Mouse (Mus musculus): ENCODE results near the gene Lpp. TPM values are rescaled to one million over a fixed set of nuclear protein-coding genes. Genes with fewer than 3 reads are reported as not detected.

Lpp gene
- total and polyA plus RNA-seq, 2 experiments from 2014 or later = 8.4 to 13.1 TPM

DNA sequence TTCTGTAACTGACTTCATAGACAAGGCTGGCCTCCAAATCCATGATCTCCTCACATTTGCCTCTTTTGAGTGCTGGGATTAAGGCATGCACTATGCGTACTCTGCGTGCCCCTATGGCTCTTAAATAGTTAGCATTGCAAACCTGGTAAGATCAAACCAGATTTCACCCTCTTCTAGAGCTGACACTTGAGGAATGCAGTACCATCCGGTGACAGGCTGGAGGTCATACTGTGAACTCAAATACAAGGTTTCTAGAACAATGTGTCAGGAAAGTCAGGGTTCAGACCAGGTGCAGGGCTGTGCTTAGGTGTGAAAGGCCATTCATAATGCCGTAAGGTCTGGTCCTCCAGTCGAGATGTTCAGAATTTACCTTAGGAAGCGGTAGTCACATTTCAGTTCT lies 18.0 kb downstream of the Lpp start:
- H3K4me2 ChIP-seq (ENCODE audit: low read depth, low read length) = no peak overlapping the region
- DNase-seq (ENCODE audit: low spot score) = no peak
- peaks cover 4% of the 10 kb centered on the region; the same call in 1 of the 2 replicates for H3K9me3 ChIP-seq (ENCODE audit: low read length)
- H3K27me3 ChIP-seq (ENCODE audit: insufficient read depth, low read length) = no peaks in the 10 kb centered on the region
- TF ChIP-seq CTCF (IDR thresholded peaks at IDR 0.05; ENCODE audit: low read depth) = no peak
- no peak for ATAC-seq
- no peaks in the 10 kb centered on the region for H3K4me1 ChIP-seq (ENCODE audit: insufficient read depth, low read length)
- no peak overlapping the region for H3K9ac ChIP-seq (replicated peaks; ENCODE audit: low read length)
- no peak overlapping the region for H3K4me3 ChIP-seq (ENCODE audit: low read length)
- no peak overlapping the region for H3K27ac ChIP-seq
- no peaks in the 10 kb centered on the region for H3K36me3 ChIP-seq (ENCODE audit: insufficient read depth, low read length)
- 92% methylated on average over 6 of the region's 6 CpGs for WGBS

- ATAC-seq (no peak), DNase-seq (ENCODE audit: low spot score) (no peak)
- no peak overlapping the region for H3K27ac ChIP-seq
- 84% methylated on average over 5 of the region's 5 CpGs for WGBS
- H3K4me1 ChIP-seq (ENCODE audit: insufficient read depth, low read length) = no peaks in the 10 kb centered on the region
- TF ChIP-seq CTCF (IDR thresholded peaks at IDR 0.05; ENCODE audit: low read depth) = no peak
- H3K36me3 ChIP-seq (ENCODE audit: insufficient read depth, low read length) = no peaks in the 10 kb centered on the region
- no peak overlapping the region for H3K4me2 ChIP-seq (ENCODE audit: low read depth, low read length)
- no peak overlapping the region for H3K4me3 ChIP-seq (ENCODE audit: low read length)
- H3K9ac ChIP-seq (replicated peaks; ENCODE audit: low read length) = no peak overlapping the region
- no peaks in the 10 kb centered on the region for H3K27me3 ChIP-seq (ENCODE audit: insufficient read depth, low read length)
- H3K9me3 ChIP-seq (ENCODE audit: low read length) = no peaks in the 10 kb centered on the region
Measured at GRCm38 (mm10) chr16:24412193-24412592, 18.9 kb downstream of the Lpp start.

- Histone ChIP-seq H3K27ac (no peak overlapping the region), H3K4me2 (ENCODE audit: low read depth, low read length) (no peak overlapping the region), H3K4me3 (ENCODE audit: low read length) (no peak overlapping the region), H3K9me3 (ENCODE audit: low read length) (no peaks in the 10 kb centered on the region), H3K36me3 (ENCODE audit: insufficient read depth, low read length) (no peaks in the 10 kb centered on the region), H3K9ac (replicated peaks; ENCODE audit: low read length) (no peak overlapping the region), H3K4me1 (ENCODE audit: insufficient read depth, low read length) (no peaks in the 10 kb centered on the region), H3K27me3 (ENCODE audit: insufficient read depth, low read length) (no peaks in the 10 kb centered on the region)
- WGBS = 53% methylated on average over 4 of the region's 4 CpGs
- no peak for TF ChIP-seq CTCF (IDR thresholded peaks at IDR 0.05; ENCODE audit: low read depth)
- no peak for ATAC-seq
- no peak for DNase-seq (ENCODE audit: low spot score)
Measured at GRCm38 (mm10) chr16:24413059-24413458, 19.8 kb downstream of the Lpp start.

GRCm38 (mm10) chr16:24418022-24418421 lies 24.7 kb downstream of the Lpp start:
- H3K36me3 ChIP-seq (ENCODE audit: insufficient read depth, low read length) = no peaks in the 10 kb centered on the region
- 60% methylated on average over 4 of the region's 4 CpGs for WGBS
- TF ChIP-seq CTCF (IDR thresholded peaks at IDR 0.05; ENCODE audit: low read depth) = no peak
- DNase-seq (ENCODE audit: low spot score) = no peak
- ATAC-seq = no peak
- H3K9me3 ChIP-seq (ENCODE audit: low read length) = no peaks in the 10 kb centered on the region
- H3K4me3 ChIP-seq (ENCODE audit: low read length) = no peak overlapping the region
- H3K9ac ChIP-seq (replicated peaks; ENCODE audit: low read length) = no peak overlapping the region
- H3K27ac ChIP-seq = no peak overlapping the region
- no peaks in the 10 kb centered on the region for H3K27me3 ChIP-seq (ENCODE audit: insufficient read depth, low read length)
- peaks cover 1% of the 10 kb centered on the region; the same call in 1 of the 2 replicates for H3K4me1 ChIP-seq (ENCODE audit: insufficient read depth, low read length)
- no peak overlapping the region for H3K4me2 ChIP-seq (ENCODE audit: low read depth, low read length)

DNA sequence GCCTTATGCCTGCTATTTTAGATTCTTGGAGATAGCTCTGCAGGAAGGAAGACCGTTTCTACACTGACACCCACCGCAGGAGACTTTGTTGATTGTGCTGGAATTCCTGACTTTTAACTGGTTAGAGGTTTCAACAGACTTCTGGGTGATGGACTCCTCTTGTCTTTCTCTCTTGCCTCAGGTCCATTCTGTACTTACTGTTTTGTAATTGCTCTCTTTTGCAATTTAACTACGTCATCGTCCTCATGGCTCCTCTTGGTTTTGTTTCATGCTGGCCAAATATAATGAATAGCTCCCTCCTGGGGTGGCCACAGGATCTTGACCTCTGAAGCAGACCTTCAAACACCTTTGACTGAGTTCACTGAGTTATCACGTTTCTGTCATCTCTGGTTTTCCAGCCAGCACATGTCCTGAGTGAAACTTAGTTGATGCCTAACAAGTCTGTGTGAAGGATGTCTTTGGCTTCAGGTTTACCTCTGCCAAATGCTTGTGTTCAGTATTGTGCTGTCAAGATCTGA lies 27.4 kb downstream of the Lpp start:
- Histone ChIP-seq H3K9me3 (ENCODE audit: low read length) (no peaks in the 10 kb centered on the region), H3K4me2 (ENCODE audit: low read depth, low read length) (no peak overlapping the region), H3K4me3 (ENCODE audit: low read length) (no peak overlapping the region), H3K36me3 (ENCODE audit: insufficient read depth, low read length) (no peaks in the 10 kb centered on the region), H3K27me3 (ENCODE audit: insufficient read depth, low read length) (no peaks in the 10 kb centered on the region), H3K4me1 (ENCODE audit: insufficient read depth, low read length) (peaks cover 5% of the 10 kb centered on the region; the same call in 1 of the 2 replicates), H3K9ac (replicated peaks; ENCODE audit: low read length) (no peak overlapping the region), H3K27ac (no peak overlapping the region)
- DNase-seq (ENCODE audit: low spot score) (no peak), ATAC-seq (no peak)
- TF ChIP-seq CTCF (IDR thresholded peaks at IDR 0.05; ENCODE audit: low read depth) = no peak
- WGBS = 62% methylated on average over 5 of the region's 5 CpGs

GRCm38 (mm10) chr16:24421687-24422418 lies 28.5 kb downstream of the Lpp start:
- TF ChIP-seq CTCF (IDR thresholded peaks at IDR 0.05; ENCODE audit: low read depth) = no peak
- no peak overlapping the region for H3K4me3 ChIP-seq (ENCODE audit: low read length)
- H3K27me3 ChIP-seq (ENCODE audit: insufficient read depth, low read length) = no peaks in the 10 kb centered on the region
- 0 out of 2 replicates have a peak, but pooled peaks have one; percentile 48 for ATAC-seq
- no peak overlapping the region for H3K27ac ChIP-seq
- H3K9me3 ChIP-seq (ENCODE audit: low read length) = no peaks in the 10 kb centered on the region
- WGBS = 63% methylated on average over 4 of the region's 4 CpGs
- H3K4me1 ChIP-seq (ENCODE audit: insufficient read depth, low read length) = peaks cover 5% of the 10 kb centered on the region; the same call in 1 of the 2 replicates
- peak; percentile 20 for DNase-seq (ENCODE audit: low spot score)
- no peak overlapping the region for H3K4me2 ChIP-seq (ENCODE audit: low read depth, low read length)
- no peaks in the 10 kb centered on the region for H3K36me3 ChIP-seq (ENCODE audit: insufficient read depth, low read length)
- no peak overlapping the region for H3K9ac ChIP-seq (replicated peaks; ENCODE audit: low read length)

- H3K4me2 ChIP-seq (ENCODE audit: low read depth, low read length) = no peak overlapping the region
- 47% methylated on average over 4 of the region's 4 CpGs for WGBS
- no peak for TF ChIP-seq CTCF (IDR thresholded peaks at IDR 0.05; ENCODE audit: low read depth)
- H3K9ac ChIP-seq (replicated peaks; ENCODE audit: low read length) = no peak overlapping the region
- peaks cover 5% of the 10 kb centered on the region; the same call in 1 of the 2 replicates for H3K4me1 ChIP-seq (ENCODE audit: insufficient read depth, low read length)
- no peaks in the 10 kb centered on the region for H3K27me3 ChIP-seq (ENCODE audit: insufficient read depth, low read length)
- H3K9me3 ChIP-seq (ENCODE audit: low read length) = no peaks in the 10 kb centered on the region
- no peak overlapping the region for H3K27ac ChIP-seq
- DNase-seq (ENCODE audit: low spot score) (no peak), ATAC-seq (no peak)
- no peak overlapping the region for H3K4me3 ChIP-seq (ENCODE audit: low read length)
- H3K36me3 ChIP-seq (ENCODE audit: insufficient read depth, low read length) = no peaks in the 10 kb centered on the region
Measured at GRCm38 (mm10) chr16:24423196-24423595, 29.9 kb downstream of the Lpp start.

Data from hindbrain, postnatal 0 days (tissue).